Mouse (Mus musculus) limb, embryonic 15.5 days (tissue): Measurements from ENCODE around the gene Olfr740. TPM values are rescaled to one million over a fixed set of nuclear protein-coding genes. Genes with fewer than 3 reads are reported as not detected.

ENCODE experiments used
- ATAC-seq: fragments of 200-750 bp; cut with Nextera tagmentation; 2 replicates; pipeline ENCODE4 v1.8.0; 2017; ENCODE audit warnings: low read depth, moderate TSS enrichment; ENCODE audit not compliant: insufficient number of reproducible peaks, low FRiP score, low TSS enrichment
- H3K27ac ChIP-seq: fragments of 300-500 bp; sonication (generic); 2 replicates; pipeline ENCODE4 v1.5.1; 2015; ENCODE audit warnings: moderate library complexity, mild to moderate bottlenecking, inconsistent platforms
- H3K27me3 ChIP-seq: fragments of 300-500 bp; sonication (generic); 2 replicates; pipeline ENCODE4 v1.6.1; 2015; ENCODE audit warnings: inconsistent platforms
- H3K36me3 ChIP-seq: fragments of 300-500 bp; sonication (generic); 2 replicates; pipeline ENCODE4 v1.6.1; 2015; ENCODE audit warnings: inconsistent platforms
- H3K4me1 ChIP-seq: fragments of 300-500 bp; sonication (generic); 2 replicates; pipeline ENCODE4 v1.6.1; 2015; ENCODE audit warnings: inconsistent platforms
- H3K4me2 ChIP-seq: fragments of 300-500 bp; sonication (generic); 2 replicates; pipeline ENCODE4 v1.6.1; 2015; ENCODE audit warnings: mild to moderate bottlenecking, inconsistent platforms
- H3K4me3 ChIP-seq: fragments of 300-500 bp; sonication (generic); 2 replicates; pipeline ENCODE4 v1.5.1; 2015; ENCODE audit warnings: mild to moderate bottlenecking, inconsistent platforms
- H3K9ac ChIP-seq: fragments of 300-500 bp; sonication (generic); 2 replicates; pipeline ENCODE4 v1.6.1; 2015; ENCODE audit warnings: inconsistent platforms
- H3K9me3 ChIP-seq: fragments of 300-500 bp; sonication (generic); 2 replicates; pipeline ENCODE4 v1.6.1; 2016; ENCODE audit warnings: inconsistent platforms
- WGBS: fragments of 180-500 bp; shearing (Covaris S2); methylation state at CpG from one replicate; pipeline ENCODE4 v1.1.7; 2015; 5-methylcytosine and 5-hydroxymethylcytosine counted together
- polyA plus RNA-seq: library from polyadenylated mRNA; unstranded; fragments of >200 nt; fragmentation: Nextera tagmentation; extraction: Ambion mirVana; gene quantifications from 2 replicates; pipeline ENCODE4 v1.2.1, GENCODE M21; 2015

Olfr740 gene
- not detected in 2 replicates for polyA plus RNA-seq

DNA sequence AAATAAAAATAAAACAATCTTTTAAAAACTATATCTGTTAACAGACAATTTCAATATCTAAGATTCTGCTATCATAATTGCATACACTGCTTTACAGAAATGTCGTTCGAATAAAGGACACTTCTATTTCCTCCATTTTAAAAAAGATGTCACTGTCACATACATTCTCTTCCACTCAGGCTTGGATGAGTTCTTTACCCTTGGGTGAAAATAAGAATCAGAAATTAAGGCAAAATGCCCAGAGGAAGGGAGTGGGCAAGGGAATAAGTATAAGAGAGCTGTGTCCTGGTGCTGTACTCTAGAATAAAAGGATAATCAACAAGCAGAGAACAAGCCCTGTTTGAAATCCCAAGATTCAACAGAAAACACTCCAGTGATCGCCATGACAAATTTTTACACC lies at the start of gene Olfr740:
Gene Olfr740, plus strand, starts transcription at position 301 of the 400 bp plus-strand sequence.
- Histone ChIP-seq H3K4me2 (no peak within 1 kb of the TSS), H3K9me3 (no peaks in the 10 kb centered on the region), H3K27me3 (no peaks in the 10 kb centered on the region), H3K4me1 (no peaks in the 10 kb centered on the region), H3K36me3 (no peaks in the 10 kb centered on the region), H3K4me3 (no peak within 1 kb of the TSS), H3K9ac (no peak within 1 kb of the TSS), H3K27ac (no peak within 1 kb of the TSS)
- 83% methylated on average over 3 of the region's 3 CpGs for WGBS
- no peak for ATAC-seq

DNA sequence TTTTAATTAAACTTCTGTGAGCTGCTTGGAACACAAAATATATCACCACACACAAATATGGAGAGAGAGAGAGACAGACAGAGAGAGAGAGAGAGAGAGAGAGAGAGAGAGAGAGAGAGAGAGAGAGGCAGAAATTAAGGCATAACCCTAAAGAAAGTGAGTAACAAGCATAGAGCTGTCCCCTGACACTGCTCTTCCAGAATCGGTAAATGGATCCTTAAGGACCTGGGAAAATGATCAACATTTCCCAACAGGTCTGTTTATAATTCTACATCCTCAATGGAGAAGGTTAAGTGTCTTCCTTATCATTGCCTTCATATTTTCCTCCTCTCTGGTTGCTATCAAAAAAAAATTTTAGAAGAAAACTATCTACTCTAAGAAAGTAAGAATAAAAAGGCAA lies 38.1 kb upstream of the Olfr740 start, which contains the start of gene Olfr738:
Gene Olfr738, plus strand, starts transcription at position 301 of the 400 bp plus-strand sequence.
- Histone ChIP-seq H3K4me2 (no peak within 1 kb of the TSS), H3K4me1 (no peaks in the 10 kb centered on the region), H3K27ac (no peak within 1 kb of the TSS), H3K4me3 (no peak within 1 kb of the TSS), H3K9me3 (no peaks in the 10 kb centered on the region), H3K27me3 (no peaks in the 10 kb centered on the region), H3K36me3 (no peaks in the 10 kb centered on the region), H3K9ac (no peak within 1 kb of the TSS)
- no peak for ATAC-seq
- WGBS = 86% methylated on average over 1 of the region's 1 CpGs

DNA sequence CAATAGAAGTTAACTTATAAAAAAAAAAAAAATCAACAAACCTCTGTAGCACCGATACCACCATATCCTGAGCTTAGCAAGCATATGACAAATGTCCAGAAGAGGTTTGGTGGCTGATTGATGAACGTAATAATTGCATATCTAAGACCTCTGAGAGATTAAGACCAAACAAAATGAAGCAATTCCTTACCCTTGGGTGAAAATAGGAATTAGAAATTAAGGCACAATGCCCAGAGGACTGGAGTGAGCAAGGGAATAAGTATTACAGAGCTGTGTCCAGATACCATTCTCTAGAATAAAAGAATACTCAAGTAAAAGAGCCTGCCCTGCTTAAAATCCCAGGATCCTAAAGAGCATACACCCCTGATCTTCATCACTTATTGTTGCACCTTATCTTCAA lies 27.0 kb upstream of the Olfr740 start, which contains the start of gene Olfr739:
Gene Olfr739, plus strand, starts transcription at position 301 of the 400 bp plus-strand sequence.
- ATAC-seq = no peak
- H3K36me3 ChIP-seq = no peaks in the 10 kb centered on the region
- H3K27ac ChIP-seq = no peak within 1 kb of the TSS
- H3K4me2 ChIP-seq = no peak within 1 kb of the TSS
- H3K4me1 ChIP-seq = no peaks in the 10 kb centered on the region
- no peaks in the 10 kb centered on the region for H3K27me3 ChIP-seq
- H3K4me3 ChIP-seq = no peak within 1 kb of the TSS
- no peaks in the 10 kb centered on the region for H3K9me3 ChIP-seq
- no peak within 1 kb of the TSS for H3K9ac ChIP-seq
- WGBS = 62% methylated on average over 2 of the region's 2 CpGs

DNA sequence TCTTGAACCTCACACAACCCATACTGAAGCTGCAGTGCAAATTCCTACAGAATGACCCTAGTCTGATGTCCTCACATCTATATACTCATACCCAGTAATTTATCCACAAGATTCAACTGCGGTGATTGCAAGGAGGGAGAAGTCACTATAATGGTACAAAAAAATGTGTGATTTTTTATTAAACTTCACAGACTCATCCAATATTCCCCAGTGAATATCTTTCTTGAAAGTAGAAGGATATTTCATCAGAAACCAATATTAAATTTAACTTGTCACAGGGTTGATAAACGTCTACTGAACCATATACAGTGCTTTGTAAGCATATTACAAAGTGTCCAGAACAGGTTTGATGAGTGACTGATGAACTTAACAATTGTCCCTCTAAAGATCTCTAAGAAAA lies 27.1 kb downstream of the Olfr740 start, which contains the start of gene Olfr741:
Gene Olfr741, plus strand, starts transcription at position 301 of the 400 bp plus-strand sequence.
- no peak within 1 kb of the TSS for H3K4me2 ChIP-seq
- no peaks in the 10 kb centered on the region for H3K9me3 ChIP-seq
- H3K9ac ChIP-seq = no peak within 1 kb of the TSS
- H3K4me1 ChIP-seq = no peaks in the 10 kb centered on the region
- WGBS = 72% methylated on average over 2 of the region's 2 CpGs
- H3K4me3 ChIP-seq = no peak within 1 kb of the TSS
- H3K27me3 ChIP-seq = no peaks in the 10 kb centered on the region
- ATAC-seq = no peak
- H3K36me3 ChIP-seq = no peaks in the 10 kb centered on the region
- H3K27ac ChIP-seq = no peak within 1 kb of the TSS

DNA sequence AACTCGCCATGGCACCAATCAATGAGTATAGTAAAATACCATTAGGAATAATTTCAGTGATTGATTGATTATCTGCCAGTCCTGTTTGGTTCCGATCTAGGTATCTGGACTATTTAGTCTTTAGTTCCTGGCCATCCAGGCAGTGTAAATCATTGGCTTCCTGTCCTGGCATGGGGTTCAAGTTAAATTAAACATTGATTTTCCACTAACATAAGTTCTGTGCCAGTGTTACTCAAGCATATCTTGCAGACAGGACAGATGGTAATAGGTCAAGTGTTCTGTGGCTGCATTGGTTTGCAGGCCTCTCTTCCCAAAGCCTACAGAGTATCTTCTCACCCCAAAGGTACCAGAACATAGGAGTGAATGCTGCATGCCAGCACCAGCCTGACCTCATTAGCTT lies 33.1 kb downstream of the Olfr740 start:
- no peak for ATAC-seq
- Histone ChIP-seq H3K27ac (no peak overlapping the region), H3K4me3 (no peak overlapping the region), H3K9me3 (no peaks in the 10 kb centered on the region), H3K4me1 (no peaks in the 10 kb centered on the region), H3K36me3 (no peaks in the 10 kb centered on the region), H3K4me2 (no peak overlapping the region), H3K27me3 (no peaks in the 10 kb centered on the region), H3K9ac (no peak overlapping the region)
- 73% methylated on average over 2 of the region's 2 CpGs for WGBS

DNA sequence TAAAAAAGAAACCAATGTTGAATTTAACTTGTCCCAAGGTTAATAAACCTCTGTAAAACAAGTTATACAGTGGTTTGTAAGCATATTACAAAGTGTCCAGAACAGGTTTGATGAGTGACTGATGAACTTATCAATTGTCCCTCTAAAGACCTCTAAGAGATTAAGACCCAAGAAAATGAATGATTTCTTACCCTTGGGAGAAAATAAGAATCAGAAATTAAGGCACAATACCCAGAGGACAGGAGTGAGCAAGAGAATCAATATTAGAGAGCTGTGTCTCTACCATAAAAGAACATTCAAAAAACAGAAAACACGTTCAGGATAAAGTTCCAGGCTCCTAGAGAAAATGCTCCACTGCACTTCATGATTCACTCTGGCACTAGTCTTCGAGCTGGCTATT lies 58.0 kb downstream of the Olfr740 start, which contains the start of gene Olfr742:
Gene Olfr742, plus strand, starts transcription at position 301 of the 400 bp plus-strand sequence.
- Histone ChIP-seq H3K4me3 (no peak within 1 kb of the TSS), H3K27me3 (no peaks in the 10 kb centered on the region), H3K9me3 (no peaks in the 10 kb centered on the region), H3K4me2 (no peak within 1 kb of the TSS), H3K4me1 (no peaks in the 10 kb centered on the region), H3K9ac (no peak within 1 kb of the TSS), H3K36me3 (no peaks in the 10 kb centered on the region), H3K27ac (no peak within 1 kb of the TSS)
- no peak for ATAC-seq
- 57% methylated on average over 2 of the region's 2 CpGs for WGBS

Other genes starting within 250 kb of the Olfr740 start
- gene Olfr731, start 203.7 kb upstream of the Olfr740 start, polyA plus RNA-seq = not detected in 2 replicates
- not detected in 2 replicates for gene Olfr732, start 161.3 kb upstream of the Olfr740 start, polyA plus RNA-seq
- not detected in 2 replicates for gene Olfr733, start 144.0 kb upstream of the Olfr740 start, polyA plus RNA-seq
- not detected in 2 replicates for gene Olfr734, start 118.8 kb upstream of the Olfr740 start, polyA plus RNA-seq
- gene Olfr735, start 96.7 kb upstream of the Olfr740 start, polyA plus RNA-seq = not detected in 2 replicates
- gene Tlr11, start 87.6 kb upstream of the Olfr740 start, polyA plus RNA-seq = not detected in 2 replicates
- gene Olfr736, start 64.4 kb upstream of the Olfr740 start, polyA plus RNA-seq = not detected in 2 replicates
- gene Olfr738, start 38.0 kb upstream of the Olfr740 start, polyA plus RNA-seq = not detected in 2 replicates
- gene Olfr739, start 26.9 kb upstream of the Olfr740 start, polyA plus RNA-seq = not detected in 2 replicates
- not detected in 2 replicates for gene Olfr741, start 27.2 kb downstream of the Olfr740 start, polyA plus RNA-seq
- gene Olfr742, start 58.1 kb downstream of the Olfr740 start, polyA plus RNA-seq = not detected in 2 replicates
- not detected in 2 replicates for gene Olfr743, start 76.3 kb downstream of the Olfr740 start, polyA plus RNA-seq
- gene Olfr744, start 169.3 kb downstream of the Olfr740 start, polyA plus RNA-seq = not detected in 2 replicates
- gene Olfr745, start 193.8 kb downstream of the Olfr740 start, polyA plus RNA-seq = not detected in 2 replicates
- not detected in 2 replicates for gene Olfr746, start 201.5 kb downstream of the Olfr740 start, polyA plus RNA-seq
- not detected in 2 replicates for gene Olfr747, start 247.7 kb downstream of the Olfr740 start, polyA plus RNA-seq